Mouse (Mus musculus) ES-CJ7 (cell line): ENCODE results near the gene Smo.

ENCODE experiments used
- DNase-seq: peaks from one replicate; pipeline ENCODE4 v3.0.0; 2011; ENCODE audit warnings: low read depth, low spot score

The Smo gene

GRCm38 (mm10) chr6:29774161-29774560, 38.9 kb downstream of the Smo start:
- DNase-seq: no peak

GRCm38 (mm10) chr6:29775609-29776008, 40.3 kb downstream of the Smo start:
- no peak for DNase-seq

GRCm38 (mm10) chr6:29776542-29777237, 41.4 kb downstream of the Smo start:
- DNase-seq: no peak

- DNase-seq: peak; percentile 35
Observed at GRCm38 (mm10) chr6:29777238-29777555, 41.9 kb downstream of the Smo start.

- no peak for DNase-seq
Observed at GRCm38 (mm10) chr6:29780082-29780481, 44.8 kb downstream of the Smo start.

DNA sequence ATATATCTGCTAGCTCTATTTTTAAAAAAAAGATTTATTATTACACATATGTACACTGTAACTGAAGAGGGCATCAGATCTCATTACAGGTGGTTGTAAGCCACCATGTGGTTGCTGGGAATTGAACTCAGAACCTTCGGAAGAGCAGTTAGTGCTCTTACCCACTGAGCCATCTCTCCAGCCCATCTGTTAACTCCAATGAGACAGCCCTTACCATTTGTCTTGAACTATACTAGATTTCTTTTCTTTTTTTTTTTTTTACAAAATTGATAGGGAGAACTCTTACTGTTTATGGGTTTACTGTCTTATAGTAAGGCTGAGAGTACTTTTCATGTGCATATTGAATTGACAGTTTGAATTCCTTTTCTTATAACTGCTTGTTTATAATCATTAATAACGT, 45.3 kb downstream of the Smo start:
- DNase-seq: no peak

- no peak for DNase-seq
Observed at GRCm38 (mm10) chr6:29782239-29782638, 46.9 kb downstream of the Smo start.

DNA sequence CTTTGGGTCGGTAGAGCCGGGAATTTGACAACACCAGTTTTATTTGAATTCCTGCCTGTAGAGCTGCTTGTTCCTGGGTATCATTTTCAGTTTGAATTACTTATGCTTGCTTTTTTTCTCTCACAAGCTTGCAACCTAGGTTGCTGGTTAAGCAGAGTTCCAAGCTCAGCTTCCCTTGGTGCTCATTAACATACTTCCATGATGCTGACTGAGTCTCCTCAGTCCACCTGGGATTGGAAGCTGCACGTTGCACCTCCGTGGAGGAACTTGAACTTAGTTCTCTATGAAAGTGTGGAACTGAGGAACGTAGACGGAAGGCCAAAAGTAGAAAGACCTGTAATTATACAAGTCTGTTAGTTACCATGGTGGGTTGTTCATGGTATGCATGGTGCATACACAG, 48.7 kb downstream of the Smo start:
- DNase-seq: no peak

GRCm38 (mm10) chr6:29784413-29785021, 49.2 kb downstream of the Smo start:
- no peak for DNase-seq

DNA sequence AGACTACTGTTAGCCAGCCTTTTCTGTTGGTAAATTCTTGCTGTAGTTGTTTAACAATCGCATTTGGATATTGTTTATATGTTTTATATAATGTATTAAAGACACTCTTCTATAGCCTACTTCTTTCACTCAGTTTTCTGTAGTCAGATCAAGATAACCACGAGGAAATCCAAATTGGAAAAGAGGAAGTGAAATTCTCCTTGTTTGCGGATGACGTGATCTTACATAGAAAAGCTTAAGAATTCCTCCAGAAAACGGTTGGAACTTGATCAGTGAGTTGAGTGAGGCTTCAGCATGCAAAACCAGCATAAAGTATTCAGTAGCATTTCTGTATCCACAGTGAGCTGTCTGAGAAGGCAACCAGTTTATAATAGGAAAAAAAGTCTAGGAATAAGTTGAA, 50.5 kb downstream of the Smo start:
- DNase-seq: no peak

GRCm38 (mm10) chr6:29788779-29789350, 53.6 kb downstream of the Smo start:
- peak; percentile 52 for DNase-seq

DNA sequence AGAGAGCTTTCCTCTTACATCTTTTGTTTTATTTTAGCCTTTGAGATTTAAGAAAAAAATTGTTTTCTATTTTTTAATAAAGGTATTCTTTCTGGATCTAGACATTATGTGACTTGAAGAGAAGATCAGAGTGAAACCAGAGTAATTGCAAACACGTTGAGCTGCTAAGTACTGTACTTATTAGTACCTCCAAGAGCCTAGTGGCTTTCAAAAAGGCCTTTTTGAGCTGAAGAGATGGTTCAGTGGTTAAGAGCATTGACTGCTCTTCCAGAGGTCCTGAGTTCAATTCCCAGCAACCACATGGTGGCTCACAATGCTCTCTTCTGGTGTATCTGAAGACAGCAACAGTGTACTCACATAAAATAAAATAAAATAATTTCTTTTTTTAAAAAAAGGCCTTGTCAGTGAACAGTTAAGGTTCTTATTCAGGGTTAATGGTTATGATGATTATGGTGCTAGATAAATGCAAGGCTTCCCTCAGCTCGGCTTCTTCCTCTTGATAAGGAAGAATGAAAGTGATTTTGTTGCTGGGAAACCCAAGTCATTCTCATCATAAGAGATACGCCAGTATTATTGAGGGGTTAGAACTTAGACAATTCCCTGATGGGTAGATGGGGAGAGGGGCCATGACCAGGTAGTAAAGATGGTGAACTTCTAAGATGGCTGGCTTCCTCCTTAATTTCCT, 54.9 kb downstream of the Smo start:
- DNase-seq: no peak

GRCm38 (mm10) chr6:29793520-29793919, 58.2 kb downstream of the Smo start:
- no peak for DNase-seq

GRCm38 (mm10) chr6:29794582-29794981, 59.3 kb downstream of the Smo start:
- no peak for DNase-seq

DNA sequence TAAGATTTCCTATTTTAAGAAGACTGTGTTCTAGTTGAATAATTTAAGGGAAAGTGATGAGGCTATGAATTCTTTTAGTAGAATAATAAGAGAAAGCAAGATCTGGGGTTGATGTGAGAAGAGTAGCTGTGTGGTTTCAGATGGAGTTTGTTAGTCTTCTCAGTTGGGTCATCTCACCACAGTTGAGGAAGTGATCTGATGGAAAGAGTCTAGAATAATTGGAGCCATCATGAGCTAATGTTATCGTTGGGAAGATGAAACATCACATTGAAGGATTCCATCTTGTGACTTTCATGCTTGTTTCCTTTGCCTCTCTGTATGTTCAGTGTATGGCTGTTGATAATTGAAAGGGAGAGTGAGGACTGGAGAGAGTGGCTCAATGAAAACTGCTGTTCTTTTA, 67.7 kb downstream of the Smo start:
- DNase-seq: no peak

DNA sequence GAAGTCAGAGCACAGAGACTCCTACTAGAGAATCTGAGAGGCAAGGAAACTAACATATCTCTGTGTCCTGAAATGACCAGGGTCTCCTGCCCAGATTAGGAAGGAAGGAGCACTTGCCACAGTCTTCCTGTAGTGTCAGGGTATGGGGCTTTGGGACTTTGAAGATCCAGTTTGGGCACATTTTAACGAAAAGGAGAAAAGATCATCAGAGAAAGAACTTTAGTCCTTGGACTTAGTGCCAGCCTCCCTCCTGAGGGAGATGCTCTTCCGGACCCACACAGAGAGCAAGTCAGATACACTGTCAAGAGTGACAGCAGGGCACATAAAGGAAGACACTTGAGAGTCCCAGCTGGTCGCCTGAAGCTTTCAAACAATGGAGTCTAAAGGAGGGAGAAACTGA, 68.7 kb downstream of the Smo start:
- DNase-seq: no peak

DNA sequence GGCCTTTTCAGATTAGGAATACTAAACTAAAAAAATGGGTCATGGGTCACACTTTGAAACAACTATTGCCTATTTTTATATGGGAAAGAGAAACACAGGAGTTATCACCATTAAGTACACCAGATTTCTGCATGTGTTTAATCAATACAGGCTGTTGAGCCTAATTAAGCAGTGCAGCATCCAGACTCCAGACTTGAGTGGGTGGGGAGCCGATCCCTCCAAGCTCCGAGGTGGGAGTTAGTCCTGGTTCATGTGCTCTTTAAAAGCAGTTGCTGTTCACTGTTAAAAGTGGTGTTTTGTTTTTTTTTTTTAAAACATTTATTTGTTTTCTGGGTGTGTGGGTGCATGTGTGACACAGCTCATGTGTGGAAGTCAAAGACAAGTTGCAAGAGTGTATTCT, 70.1 kb downstream of the Smo start:
- DNase-seq: no peak
